Mouse (Mus musculus): ENCODE data around the gene Gm12830. TPM values are rescaled to one million over a fixed set of nuclear protein-coding genes. Genes with fewer than 3 reads are reported as not detected.

Gene Gm12830
- polyA plus RNA-seq, 1 experiment: not detected

GRCm38 (mm10) chr4:114844600-114844999 is 23.1 kb downstream of the Gm12830 start:
- TF ChIP-seq POLR2A (IDR thresholded peaks at IDR 0.05; ENCODE audit: low read depth, low read length) (no peak), CTCF (IDR thresholded peaks at IDR 0.05; ENCODE audit: extremely low read depth, insufficient read depth, insufficient read length, insufficient replicate concordance) (no peak)
- no peaks in the 10 kb centered on the region for H3K4me1 ChIP-seq (ENCODE audit: control insufficient read depth, insufficient read depth, insufficient read length)
- peaks cover 7% of the 10 kb centered on the region for H3K27me3 ChIP-seq (ENCODE audit: control insufficient read depth, insufficient read depth, low read length)
- no peaks in the 10 kb centered on the region for H3K36me3 ChIP-seq (ENCODE audit: control insufficient read depth, insufficient read depth, low read length)
- no peak for DNase-seq (ENCODE audit: low read depth in 1 of 2, low spot score in 2 of 2)
- 76% methylated on average over 1 of the region's 1 CpGs for WGBS
- H3K4me3 ChIP-seq (ENCODE audit: extremely low read depth, insufficient read depth, insufficient read length): no peak overlapping the region
- no peak overlapping the region for H3K27ac ChIP-seq (ENCODE audit: insufficient read depth, low read length)

GRCm38 (mm10) chr4:114845622-114846021 is 24.1 kb downstream of the Gm12830 start:
- no peak overlapping the region for H3K4me3 ChIP-seq (ENCODE audit: extremely low read depth, insufficient read depth, insufficient read length)
- 47% methylated on average over 4 of the region's 4 CpGs for WGBS
- peaks cover 7% of the 10 kb centered on the region for H3K27me3 ChIP-seq (ENCODE audit: control insufficient read depth, insufficient read depth, low read length)
- H3K27ac ChIP-seq (ENCODE audit: insufficient read depth, low read length): no peak overlapping the region
- TF ChIP-seq POLR2A (IDR thresholded peaks at IDR 0.05; ENCODE audit: low read depth, low read length) (no peak), CTCF (IDR thresholded peaks at IDR 0.05; ENCODE audit: extremely low read depth, insufficient read depth, insufficient read length, insufficient replicate concordance) (no peak)
- H3K4me1 ChIP-seq (ENCODE audit: control insufficient read depth, insufficient read depth, insufficient read length): no peaks in the 10 kb centered on the region
- H3K36me3 ChIP-seq (ENCODE audit: control insufficient read depth, insufficient read depth, low read length): no peaks in the 10 kb centered on the region
- no peak for DNase-seq (ENCODE audit: low read depth in 1 of 2, low spot score in 2 of 2)

- 84% methylated on average over 6 of the region's 6 CpGs for WGBS
These were observed 25.2 kb downstream of the Gm12830 start for GRCm38 (mm10) chr4:114846723-114847122.

GRCm38 (mm10) chr4:114853968-114854367 is 32.4 kb downstream of the Gm12830 start:
- no peak overlapping the region for H3K4me3 ChIP-seq (ENCODE audit: extremely low read depth, insufficient read depth, insufficient read length)
- H3K27me3 ChIP-seq (ENCODE audit: control insufficient read depth, insufficient read depth, low read length): no peaks in the 10 kb centered on the region
- WGBS: 81% methylated on average over 2 of the region's 2 CpGs
- no peaks in the 10 kb centered on the region for H3K36me3 ChIP-seq (ENCODE audit: control insufficient read depth, insufficient read depth, low read length)
- TF ChIP-seq POLR2A (IDR thresholded peaks at IDR 0.05; ENCODE audit: low read depth, low read length) (no peak), CTCF (IDR thresholded peaks at IDR 0.05; ENCODE audit: extremely low read depth, insufficient read depth, insufficient read length, insufficient replicate concordance) (no peak)
- H3K27ac ChIP-seq (ENCODE audit: insufficient read depth, low read length): no peak overlapping the region
- DNase-seq (ENCODE audit: low read depth in 1 of 2, low spot score in 2 of 2): no peak
- no peaks in the 10 kb centered on the region for H3K4me1 ChIP-seq (ENCODE audit: control insufficient read depth, insufficient read depth, insufficient read length)

More at GRCm38 (mm10) chr4:114846723-114847122, 25.2 kb downstream of the Gm12830 start:
- Histone ChIP-seq H3K27me3 (ENCODE audit: control insufficient read depth, insufficient read depth, low read length) (peaks cover 7% of the 10 kb centered on the region), H3K36me3 (ENCODE audit: control insufficient read depth, insufficient read depth, low read length) (no peaks in the 10 kb centered on the region), H3K4me1 (ENCODE audit: control insufficient read depth, insufficient read depth, insufficient read length) (no peaks in the 10 kb centered on the region), H3K4me3 (ENCODE audit: extremely low read depth, insufficient read depth, insufficient read length) (no peak overlapping the region), H3K27ac (ENCODE audit: insufficient read depth, low read length) (no peak overlapping the region)
- no peak for DNase-seq (ENCODE audit: low read depth in 1 of 2, low spot score in 2 of 2)
- TF ChIP-seq POLR2A (IDR thresholded peaks at IDR 0.05; ENCODE audit: low read depth, low read length) (no peak), CTCF (IDR thresholded peaks at IDR 0.05; ENCODE audit: extremely low read depth, insufficient read depth, insufficient read length, insufficient replicate concordance) (no peak)

- Histone ChIP-seq H3K4me3 (ENCODE audit: extremely low read depth, insufficient read depth, insufficient read length) (no peak overlapping the region), H3K27ac (ENCODE audit: insufficient read depth, low read length) (no peak overlapping the region), H3K36me3 (ENCODE audit: control insufficient read depth, insufficient read depth, low read length) (no peaks in the 10 kb centered on the region), H3K4me1 (ENCODE audit: control insufficient read depth, insufficient read depth, insufficient read length) (no peaks in the 10 kb centered on the region), H3K27me3 (ENCODE audit: control insufficient read depth, insufficient read depth, low read length) (no peaks in the 10 kb centered on the region)
- TF ChIP-seq POLR2A (IDR thresholded peaks at IDR 0.05; ENCODE audit: low read depth, low read length) (no peak), CTCF (IDR thresholded peaks at IDR 0.05; ENCODE audit: extremely low read depth, insufficient read depth, insufficient read length, insufficient replicate concordance) (no peak)
- WGBS: 75% methylated on average over 5 of the region's 5 CpGs
- DNase-seq (ENCODE audit: low read depth in 1 of 2, low spot score in 2 of 2): no peak
These were observed 36.9 kb downstream of the Gm12830 start for GRCm38 (mm10) chr4:114858426-114858825.

- DNase-seq (ENCODE audit: low read depth in 1 of 2, low spot score in 2 of 2): no peak
- Histone ChIP-seq H3K4me1 (ENCODE audit: control insufficient read depth, insufficient read depth, insufficient read length) (no peaks in the 10 kb centered on the region), H3K4me3 (ENCODE audit: extremely low read depth, insufficient read depth, insufficient read length) (no peak overlapping the region), H3K36me3 (ENCODE audit: control insufficient read depth, insufficient read depth, low read length) (no peaks in the 10 kb centered on the region), H3K27ac (ENCODE audit: insufficient read depth, low read length) (no peak overlapping the region), H3K27me3 (ENCODE audit: control insufficient read depth, insufficient read depth, low read length) (no peaks in the 10 kb centered on the region)
- TF ChIP-seq POLR2A (IDR thresholded peaks at IDR 0.05; ENCODE audit: low read depth, low read length) (no peak), CTCF (IDR thresholded peaks at IDR 0.05; ENCODE audit: extremely low read depth, insufficient read depth, insufficient read length, insufficient replicate concordance) (no peak)
- 69% methylated on average over 5 of the region's 5 CpGs for WGBS
These were observed 41.6 kb downstream of the Gm12830 start for GRCm38 (mm10) chr4:114863166-114863565.

- Histone ChIP-seq H3K27me3 (ENCODE audit: control insufficient read depth, insufficient read depth, low read length) (no peaks in the 10 kb centered on the region), H3K36me3 (ENCODE audit: control insufficient read depth, insufficient read depth, low read length) (no peaks in the 10 kb centered on the region), H3K4me3 (ENCODE audit: extremely low read depth, insufficient read depth, insufficient read length) (no peak overlapping the region), H3K27ac (ENCODE audit: insufficient read depth, low read length) (no peak overlapping the region), H3K4me1 (ENCODE audit: control insufficient read depth, insufficient read depth, insufficient read length) (no peaks in the 10 kb centered on the region)
- DNase-seq (ENCODE audit: low read depth in 1 of 2, low spot score in 2 of 2): no peak
- WGBS: 78% methylated on average over 11 of the region's 11 CpGs
- TF ChIP-seq POLR2A (IDR thresholded peaks at IDR 0.05; ENCODE audit: low read depth, low read length): no peak
- TF ChIP-seq CTCF (IDR thresholded peaks at IDR 0.05; ENCODE audit: extremely low read depth, insufficient read depth, insufficient read length, insufficient replicate concordance): no peak
These were observed 48.4 kb downstream of the Gm12830 start for GRCm38 (mm10) chr4:114869765-114870490.
